Mouse (Mus musculus): ENCODE data around the gene Psmc5. TPM values are rescaled to one million over a fixed set of nuclear protein-coding genes. Genes with fewer than 3 reads are reported as not detected.
A peak's percentile ranks its signal among the peaks of the same experiment; 100 is the strongest.
"Not testable (repeated sequence)": the region's sequence is repeated elsewhere in the genome, so short reads cannot be mapped to it uniquely, and the experiment has no call there.

Psmc5 gene
- 260 and 266 TPM in 2 replicates for polyA plus RNA-seq (2015; fragmentation: Nextera tagmentation; extraction: Ambion mirVana)

DNA sequence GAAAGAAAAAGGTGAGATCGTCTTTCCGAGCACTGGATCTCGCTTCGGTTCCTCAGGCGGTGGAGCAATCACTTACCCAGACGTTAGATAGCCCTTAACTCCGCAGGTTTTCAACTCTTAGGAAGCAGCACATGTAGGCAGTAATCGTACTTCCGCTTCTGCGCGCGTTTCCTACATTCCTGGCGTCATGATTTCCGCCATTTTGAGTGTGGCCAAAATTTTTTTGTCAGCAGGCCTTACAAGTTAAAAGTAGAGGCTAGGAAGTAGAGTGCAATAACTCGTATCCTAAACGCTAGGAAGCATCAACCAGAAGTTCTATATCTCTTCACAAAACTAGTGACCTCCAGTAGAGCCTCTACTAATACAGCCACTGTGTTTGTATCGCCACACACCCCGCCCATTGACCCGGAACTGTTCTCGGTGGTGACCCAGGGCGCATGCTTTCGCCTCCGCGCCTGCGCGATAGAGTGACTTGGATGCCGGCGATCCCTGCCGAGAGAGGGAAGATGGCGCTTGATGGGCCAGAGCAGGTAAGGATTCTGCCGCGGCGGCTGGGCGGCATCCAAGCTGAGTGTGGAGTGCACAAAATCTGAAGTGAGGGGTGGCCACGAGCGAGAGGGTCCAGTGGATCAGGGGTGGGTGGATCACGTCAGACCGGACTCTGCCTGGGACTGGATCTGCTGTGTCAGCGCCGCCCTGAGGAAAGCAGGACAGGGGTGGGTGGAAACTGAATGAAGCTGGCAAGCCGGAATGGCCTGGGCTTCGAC, at the start of gene Psmc5, which contains the start of gene Ftsj3:
Gene Psmc5 (plus strand): TSS at position 470 of the 767 bp plus-strand sequence.
Gene Ftsj3 (minus strand): TSS at position 395 of the 767 bp plus-strand sequence.
- DNase-seq (ENCODE audit: low spot score) = peak; percentile 97

DNA sequence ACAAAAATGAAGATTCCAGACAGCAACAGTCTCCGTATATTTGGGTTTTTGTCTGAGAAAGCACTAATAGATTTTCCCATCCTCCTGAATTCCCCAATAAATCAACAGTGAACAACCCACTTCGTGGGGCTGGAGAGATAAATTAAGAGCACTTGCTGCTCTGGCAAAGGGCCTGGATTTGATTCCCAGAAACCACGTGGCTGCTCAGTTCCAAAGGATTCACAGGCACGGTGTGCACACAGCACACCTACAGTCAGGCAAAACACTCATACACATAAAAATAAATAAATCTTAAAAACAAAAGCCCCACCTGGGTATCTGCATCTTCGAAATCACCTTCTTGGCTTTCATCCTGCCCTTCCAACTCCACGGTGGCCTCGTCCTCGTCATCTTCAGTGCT, 43.2 kb upstream of the Psmc5 start:
- DNase-seq (ENCODE audit: low spot score) = no peak

DNA sequence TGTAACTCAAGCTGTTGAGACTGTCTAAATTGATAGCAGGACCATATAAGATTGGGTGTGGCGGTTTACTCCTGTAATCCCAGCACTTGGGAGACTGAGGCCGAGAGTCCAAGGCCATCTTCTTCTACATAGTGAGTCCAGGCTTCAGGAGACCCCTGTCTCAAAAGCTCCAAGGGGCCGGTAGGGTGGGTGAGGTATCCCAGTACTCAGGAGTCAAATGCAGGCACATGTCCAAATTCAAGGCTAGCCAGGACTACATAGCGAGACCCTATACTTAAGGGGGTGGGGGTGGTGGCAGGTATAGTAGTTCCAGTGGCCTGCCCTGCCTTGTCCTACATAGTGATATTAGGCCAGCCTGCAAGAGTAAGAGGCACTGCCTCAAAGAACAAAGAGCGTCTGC, 41.1 kb upstream of the Psmc5 start:
- no peak for DNase-seq (ENCODE audit: low spot score)

DNA sequence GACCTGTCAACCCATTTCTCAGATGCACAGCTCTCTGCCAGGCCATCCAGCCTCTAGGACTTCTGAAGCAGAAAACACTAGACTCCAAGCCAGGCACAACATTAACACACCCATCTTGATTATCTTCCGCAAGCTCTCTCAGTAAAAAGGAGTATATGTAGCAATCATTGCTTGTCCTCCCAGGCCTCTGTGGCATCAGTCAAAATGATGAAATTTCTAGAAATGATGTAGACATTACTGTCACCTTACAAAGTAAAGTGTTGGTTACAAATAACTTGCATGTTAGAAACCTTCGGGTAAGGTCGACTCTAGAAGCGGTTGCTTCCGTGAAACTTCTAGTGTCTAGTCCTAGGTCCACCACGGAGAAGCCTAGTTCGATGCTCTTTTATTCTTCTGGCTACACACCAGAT, 40.5 kb upstream of the Psmc5 start:
- DNase-seq (ENCODE audit: low spot score) = peak; percentile 11

DNA sequence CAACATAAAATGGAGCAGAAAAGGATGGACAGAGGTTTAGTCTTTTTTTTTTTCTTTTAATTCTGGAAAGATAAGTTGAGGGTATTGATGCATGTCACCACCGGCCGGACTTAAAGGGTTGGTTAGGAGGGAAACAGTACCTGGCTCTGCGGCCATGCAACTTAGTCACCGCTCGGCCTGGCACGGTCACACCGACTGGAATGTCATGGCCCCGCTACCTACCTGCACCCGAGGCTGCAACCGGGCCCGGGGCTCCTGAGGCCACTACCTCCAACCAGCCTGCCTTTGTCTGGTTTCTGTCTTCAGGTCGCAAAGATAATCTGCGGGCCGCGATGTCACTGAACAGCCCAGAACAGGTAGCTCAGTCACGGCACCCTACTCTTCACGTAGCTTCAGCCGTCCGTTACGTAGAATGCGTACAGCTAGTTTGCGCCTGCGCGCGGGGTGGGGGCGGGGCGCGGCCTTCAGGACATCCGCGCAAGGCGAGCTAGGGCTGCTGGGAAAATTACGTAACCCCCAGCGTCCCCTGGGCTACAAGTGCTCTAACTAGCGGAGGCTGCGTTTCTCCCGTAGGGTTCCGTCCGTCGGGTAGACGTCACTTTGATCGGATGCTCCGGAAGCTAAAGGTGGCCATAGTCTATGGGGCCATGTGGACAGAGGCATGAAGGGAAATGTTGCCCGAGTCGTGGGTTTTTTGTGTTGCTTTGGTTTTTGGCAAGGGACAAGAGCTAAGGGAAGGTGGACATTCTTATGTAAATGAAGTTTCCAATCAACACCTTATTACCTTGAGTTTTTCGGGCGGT, 39.8 kb upstream of the Psmc5 start, which contains the start of gene Ccdc47:
Gene Ccdc47 (minus strand): TSS at position 418 of the 803 bp plus-strand sequence.
- DNase-seq (ENCODE audit: low spot score) = peak; percentile 98

DNA sequence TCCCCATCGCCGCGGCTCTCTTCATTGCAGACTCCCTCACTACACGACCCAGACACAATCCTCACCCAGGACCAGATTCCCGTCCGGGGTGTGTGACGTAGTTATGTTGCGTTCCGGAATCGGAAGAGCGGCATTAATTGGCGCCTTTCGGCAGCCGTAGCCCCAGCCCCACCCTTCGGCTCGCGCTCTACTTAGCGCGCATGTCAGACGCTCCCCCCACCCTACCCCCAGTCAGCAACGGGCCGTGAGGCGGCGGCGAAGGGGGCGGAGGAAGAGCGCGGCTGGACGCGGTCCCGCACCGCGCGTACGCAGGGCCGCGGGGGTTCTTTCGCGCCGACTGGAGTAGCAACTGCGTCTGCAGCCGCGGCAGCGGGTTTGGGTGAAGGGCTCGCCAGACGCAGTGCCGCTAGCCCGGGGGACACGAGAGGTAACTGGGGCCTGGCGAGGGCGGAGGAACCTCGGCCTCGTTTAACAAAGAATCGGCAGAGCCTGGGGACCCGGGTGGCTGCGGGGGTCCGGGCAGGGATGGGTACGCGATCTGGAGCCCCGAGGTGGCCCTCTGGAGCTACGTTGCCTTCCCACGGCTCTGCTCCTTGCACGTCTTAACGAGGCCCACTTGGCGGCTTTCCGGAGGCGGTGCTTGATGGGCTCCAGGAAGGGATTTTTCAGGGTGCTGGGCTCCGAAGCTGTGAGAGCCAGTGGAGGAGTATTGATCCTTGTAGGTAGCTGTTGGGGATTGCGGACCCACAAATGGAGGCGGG, 39.0 kb upstream of the Psmc5 start, which contains the start of gene Ddx42:
Gene Ddx42 (plus strand): TSS at position 197 of the 761 bp plus-strand sequence.
- peak; percentile 96 for DNase-seq (ENCODE audit: low spot score)

DNA sequence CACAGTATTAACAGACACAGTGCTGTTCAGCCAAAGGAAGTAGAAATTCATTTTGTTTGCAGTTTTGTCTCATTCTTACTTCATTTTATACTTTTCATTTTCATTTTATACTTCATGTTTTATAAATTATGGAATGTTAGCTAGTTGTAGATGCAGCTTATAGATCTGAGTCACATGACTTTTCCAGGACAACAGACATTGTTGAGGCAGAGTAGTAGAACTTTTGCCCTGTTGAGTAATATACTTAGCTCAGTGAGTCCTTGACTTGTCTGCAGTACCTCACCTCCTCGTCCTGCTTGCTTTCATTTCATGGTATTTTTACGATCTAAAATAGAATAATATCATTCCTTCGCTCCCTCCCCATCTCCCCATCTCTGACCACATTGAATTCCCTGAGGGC, 35.4 kb upstream of the Psmc5 start:
- DNase-seq (ENCODE audit: low spot score) = no peak

DNA sequence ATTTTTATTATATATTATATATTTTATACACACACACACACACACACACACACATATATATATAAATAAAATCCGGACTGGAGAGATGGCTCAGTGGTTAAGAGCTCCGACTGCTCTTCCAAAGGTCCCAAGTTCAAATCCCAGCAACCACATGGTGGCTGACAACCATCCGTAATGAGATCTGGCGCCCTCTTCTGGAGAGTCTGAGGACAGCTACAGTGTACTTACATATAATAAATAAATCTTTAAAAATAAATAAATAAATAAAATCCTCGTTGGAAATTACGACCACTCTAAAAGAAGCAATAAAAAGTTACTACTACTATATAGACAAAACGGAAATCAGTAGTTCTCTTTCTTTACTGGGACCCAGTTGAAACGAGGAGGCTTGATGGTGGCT, 22.0 kb upstream of the Psmc5 start:
- not testable (repeated sequence) for DNase-seq (ENCODE audit: low spot score)

DNA sequence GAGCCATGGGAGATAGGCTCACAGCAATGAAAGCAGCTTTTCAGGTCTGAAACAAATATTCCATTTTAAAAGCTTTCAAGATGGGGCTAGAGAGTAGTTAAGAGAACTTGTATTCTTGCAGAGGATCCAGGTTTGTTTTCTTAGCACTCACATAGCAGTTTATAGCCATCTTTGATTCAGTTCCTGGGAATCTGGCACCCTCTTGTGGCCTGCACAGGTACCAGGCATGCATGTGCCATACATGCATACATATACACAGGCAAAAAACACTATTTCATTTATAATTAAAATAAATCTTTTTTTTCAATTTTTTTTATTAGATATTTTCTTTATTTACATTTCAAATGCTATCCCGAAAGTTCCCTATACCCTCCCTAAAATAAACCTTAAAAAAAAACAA, 9.1 kb upstream of the Psmc5 start:
- peak; percentile 37 for DNase-seq (ENCODE audit: low spot score)

DNA sequence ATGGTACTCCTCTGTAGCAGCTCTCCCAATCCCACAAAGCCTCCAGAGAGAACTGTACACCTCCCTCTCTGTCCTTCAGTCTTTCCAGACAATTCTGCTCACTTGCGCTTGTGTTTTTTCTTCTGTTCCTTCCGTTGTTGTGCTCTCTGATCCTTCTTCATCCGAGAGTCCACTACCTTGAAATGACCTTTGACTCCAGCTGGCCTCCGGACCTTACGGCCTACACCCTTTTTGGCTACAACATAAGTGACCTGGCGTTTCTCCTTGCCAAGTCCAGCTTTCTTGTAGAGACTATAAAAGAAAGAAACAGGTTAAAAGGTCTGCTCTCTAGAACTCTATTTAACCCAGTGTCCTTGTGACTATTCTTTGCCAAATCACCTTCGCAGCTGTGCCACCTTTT, 6.6 kb upstream of the Psmc5 start:
- DNase-seq (ENCODE audit: low spot score) = no peak

DNA sequence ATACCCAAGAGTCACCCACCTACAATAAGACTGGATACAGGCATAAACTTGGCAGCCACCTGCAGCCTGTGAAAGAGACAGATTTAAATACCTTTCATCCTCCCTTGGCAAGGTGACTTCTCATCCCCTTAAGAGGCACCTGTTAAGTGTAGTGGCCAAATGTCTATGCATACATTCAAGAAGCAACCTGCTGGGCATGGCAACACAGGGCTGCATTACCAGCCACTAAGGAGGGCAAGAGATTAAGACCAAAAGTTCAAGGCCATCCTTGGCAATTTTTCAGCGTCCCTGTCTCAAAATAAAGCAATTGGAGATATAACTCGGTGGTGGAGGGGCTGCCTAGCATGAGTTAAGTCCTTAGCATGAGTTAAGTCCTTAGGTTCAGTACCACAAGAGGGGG, 1.2 kb upstream of the Psmc5 start:
- DNase-seq (ENCODE audit: low spot score) = no peak

DNA sequence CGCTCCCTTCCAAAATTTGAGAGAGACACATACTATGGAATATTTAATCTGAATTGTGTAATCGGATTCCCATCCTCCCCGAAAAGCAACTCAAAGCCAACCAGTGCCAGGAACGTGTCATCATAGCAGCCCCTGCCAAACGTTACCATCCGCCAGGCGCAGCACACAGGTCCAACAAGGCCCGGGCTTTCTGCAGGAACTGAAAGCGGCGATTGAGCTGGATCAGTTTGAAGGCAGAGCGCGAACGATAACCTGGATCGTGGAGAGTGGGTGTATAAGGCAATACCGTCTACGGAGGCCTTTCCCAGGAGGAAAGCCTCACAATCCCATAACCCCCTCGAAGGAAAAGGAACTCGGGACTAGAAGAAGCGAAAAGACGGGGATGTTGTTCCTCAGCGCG, 780 bp upstream of the Psmc5 start:
- DNase-seq (ENCODE audit: low spot score) = no peak

DNA sequence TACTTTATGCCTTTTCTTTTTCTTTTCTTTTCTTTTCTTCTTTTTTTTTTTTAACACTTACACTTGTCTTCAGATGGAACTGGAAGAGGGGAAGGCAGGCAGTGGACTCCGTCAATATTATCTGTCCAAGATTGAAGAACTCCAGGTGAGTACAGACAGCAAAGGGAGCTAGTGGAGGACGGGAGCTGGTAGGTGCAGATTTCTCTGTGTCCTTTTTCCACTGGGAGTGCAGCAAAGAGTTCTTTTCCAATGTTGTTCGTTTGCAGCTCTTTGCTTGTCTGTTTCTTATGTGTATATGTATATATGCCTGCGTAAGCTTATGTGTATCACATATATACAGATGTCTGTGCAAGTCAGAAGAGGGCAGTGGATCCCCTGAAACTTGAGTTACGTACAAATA, 821 bp downstream of the Psmc5 start:
- DNase-seq (ENCODE audit: low spot score) = no peak

DNA sequence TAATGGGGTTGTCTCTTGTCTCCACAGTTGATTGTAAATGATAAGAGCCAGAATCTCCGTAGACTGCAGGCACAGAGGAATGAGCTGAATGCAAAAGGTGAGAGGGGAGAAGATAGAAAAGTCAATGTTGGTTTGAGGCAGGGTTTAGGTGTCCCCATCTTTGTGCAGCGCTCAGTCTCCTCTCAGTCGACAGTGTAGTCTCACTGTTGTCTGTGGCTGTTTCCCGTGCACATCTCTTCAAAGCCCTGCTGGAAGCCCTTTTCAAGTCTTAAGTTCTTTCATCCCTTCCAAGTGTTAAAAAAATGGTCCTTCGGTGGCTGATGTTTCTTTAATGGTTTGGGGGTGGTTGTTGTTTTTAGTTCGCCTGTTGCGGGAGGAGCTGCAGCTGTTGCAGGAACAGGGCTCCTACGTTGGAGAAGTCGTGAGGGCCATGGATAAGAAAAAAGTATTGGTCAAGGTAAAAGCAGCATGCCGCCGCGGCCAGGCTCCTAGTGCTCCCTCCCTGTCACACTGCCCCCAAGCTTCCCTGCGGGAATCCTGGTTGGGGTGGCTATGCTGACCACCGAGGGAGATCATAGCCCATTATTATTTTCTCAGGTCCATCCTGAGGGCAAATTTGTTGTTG, 5.0 kb downstream of the Psmc5 start:
- no peak for DNase-seq (ENCODE audit: low spot score)

DNA sequence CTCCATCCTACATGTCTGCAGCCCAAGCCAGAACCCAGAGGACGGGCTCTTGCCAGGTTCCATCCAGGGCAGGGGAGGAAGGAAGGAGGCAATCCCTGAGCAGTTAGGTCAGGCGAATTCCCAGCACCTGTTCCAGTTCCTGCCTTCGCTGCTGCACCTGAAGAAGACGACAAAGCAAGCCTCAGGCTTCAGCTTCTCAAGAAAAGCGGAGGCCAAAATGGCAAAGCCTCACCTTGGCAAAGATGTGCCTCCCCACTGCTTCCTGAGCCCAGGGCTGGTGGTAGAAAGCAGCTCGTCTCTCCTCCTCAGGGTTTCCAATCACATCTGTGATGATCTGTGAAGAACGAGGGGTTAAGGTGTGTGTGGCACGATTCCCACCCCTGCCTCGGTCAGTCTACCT, 8.0 kb downstream of the Psmc5 start:
- DNase-seq (ENCODE audit: low spot score) = no peak

DNA sequence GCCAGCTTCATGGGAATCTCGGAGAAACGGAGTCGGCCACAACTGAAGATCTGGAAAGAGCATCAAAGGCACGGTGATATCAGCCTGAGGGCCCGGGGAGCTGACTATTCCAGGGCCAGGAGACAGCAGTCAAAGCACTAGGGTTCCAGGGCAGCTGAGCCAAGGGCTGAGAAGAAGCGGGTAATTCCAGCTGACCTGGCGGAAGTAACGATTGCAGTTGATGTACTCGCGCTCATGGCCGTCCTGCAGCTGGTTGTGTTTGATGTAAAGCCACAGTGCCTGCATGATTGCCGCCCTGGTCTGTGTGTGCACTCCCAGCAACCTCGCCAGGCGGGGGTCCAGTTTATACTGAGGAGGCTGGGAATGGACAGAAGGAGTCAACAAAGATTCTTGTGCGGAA, 9.0 kb downstream of the Psmc5 start:
- no peak for DNase-seq (ENCODE audit: low spot score)

DNA sequence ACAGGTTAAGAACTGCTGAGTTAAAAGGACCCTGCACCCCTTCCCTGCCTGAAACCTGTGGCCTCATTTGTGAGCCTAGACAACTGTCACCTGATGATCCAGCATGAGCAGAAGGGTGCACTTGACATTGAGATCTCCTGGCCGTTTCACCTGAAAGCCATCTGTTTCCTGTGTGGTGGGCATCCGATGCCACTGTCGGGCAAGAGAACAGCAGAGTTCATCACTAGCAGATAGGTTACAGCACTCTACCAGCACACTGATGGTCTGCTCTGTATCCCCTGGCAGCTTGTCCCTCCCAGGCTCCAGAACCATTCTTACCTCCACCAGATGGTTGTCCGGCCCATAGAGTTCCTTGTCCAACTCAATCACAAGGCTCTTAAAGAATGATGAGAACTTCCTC, 9.6 kb downstream of the Psmc5 start:
- no peak for DNase-seq (ENCODE audit: low spot score)

DNA sequence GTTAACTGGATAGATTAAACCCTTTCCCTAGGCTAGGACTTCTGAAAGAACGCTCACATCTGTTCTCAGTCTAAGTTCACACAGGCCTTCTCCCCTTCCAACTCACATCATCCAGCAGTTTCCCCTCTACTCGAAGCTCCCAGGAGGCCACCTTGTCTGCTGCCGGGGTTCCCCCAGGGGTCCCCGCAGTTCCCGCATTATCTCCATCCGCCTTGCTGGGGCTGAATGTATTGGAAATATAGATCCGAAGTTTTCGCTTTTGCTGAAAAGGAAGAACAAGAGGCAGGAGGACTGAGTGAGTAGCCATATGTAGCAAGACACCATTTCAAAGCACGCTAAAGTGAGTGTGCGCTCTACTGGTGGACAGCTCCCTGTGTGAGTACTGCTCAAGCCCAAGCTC, 10.5 kb downstream of the Psmc5 start:
- no peak for DNase-seq (ENCODE audit: low spot score)

DNA sequence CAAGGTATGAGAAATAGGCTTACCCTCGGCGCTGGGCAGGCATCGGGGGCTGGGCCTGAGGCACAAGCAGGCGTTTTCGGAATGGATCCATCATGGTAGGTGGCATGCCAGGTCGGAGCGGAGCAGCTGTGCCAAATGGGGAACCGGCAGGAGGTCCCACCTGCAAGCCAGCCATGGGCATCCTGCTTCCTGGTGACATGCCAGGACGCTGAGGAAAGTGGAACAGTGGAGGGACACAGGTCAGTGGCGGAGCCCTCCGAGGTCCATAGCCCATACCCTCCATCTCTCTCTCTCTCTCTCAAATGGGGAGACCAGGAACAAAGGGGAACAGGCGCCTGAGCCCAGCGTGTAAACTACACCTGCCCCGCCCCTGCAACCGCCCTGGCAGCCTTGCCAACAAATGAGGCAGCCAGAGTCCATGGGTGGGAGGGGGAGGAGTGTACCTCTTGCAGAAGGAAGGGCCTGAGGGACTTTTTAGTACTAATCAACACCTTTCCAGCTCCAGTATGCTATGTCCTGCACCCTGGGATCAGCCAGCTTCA, 11.4 kb downstream of the Psmc5 start:
- no peak for DNase-seq (ENCODE audit: low spot score)

DNA sequence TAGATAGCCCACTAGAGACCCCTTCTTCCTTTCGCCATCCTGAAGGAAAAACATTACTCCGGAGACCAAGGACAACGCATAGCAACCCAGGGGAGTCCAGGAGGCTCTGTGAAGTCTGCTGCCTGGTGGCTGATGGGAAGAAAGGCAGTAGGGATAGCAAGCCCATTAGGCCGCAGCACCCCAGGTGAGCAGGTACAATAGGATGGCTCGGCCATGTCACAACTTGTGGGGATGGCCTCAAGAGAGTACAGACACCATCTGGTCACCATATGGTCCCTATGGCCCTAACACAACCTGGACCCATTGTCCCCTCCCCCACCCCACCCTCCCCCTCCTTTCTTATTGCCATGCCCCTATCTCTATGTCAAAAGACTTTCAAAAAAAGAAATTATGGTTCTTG, 11.9 kb downstream of the Psmc5 start:
- no peak for DNase-seq (ENCODE audit: low spot score)
